Mouse (Mus musculus): ENCODE measurements at regions not wholly inside any gene's neighbourhood (a gene's known extent, or its start where the extent isn't known, plus 50 kb on each side); places are given as distances from the start of the nearest gene placed in this dataset.

DNA sequence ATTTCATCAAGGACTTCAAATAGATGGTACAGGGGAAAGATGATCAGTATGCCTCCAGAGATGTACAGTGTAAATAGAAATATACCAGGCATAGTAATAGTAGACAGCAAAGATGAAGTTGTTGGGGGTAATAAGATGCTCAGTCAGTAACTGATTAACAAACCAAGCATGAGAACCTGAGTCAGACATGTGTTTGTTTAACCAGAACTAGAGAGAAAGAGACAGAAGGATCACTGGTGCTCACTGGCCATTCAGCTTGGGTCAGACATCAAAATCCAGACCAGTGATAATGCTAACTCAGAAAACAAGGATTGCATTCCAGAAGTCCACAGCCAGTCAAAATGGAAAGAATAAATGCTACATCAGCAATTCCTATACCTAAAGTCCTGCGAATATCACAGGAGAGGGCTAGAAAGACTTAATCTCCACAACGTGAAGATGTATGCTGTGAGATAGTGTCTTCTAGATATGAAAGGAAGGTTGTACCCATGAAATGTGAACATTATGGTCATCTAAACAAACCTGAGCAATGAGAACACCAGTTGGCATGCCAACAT is 320.6 kb upstream of the Gm10306 start:
- TF ChIP-seq POLR2A (IDR thresholded peaks at IDR 0.05; ENCODE audit: borderline replicate concordance, low read depth, low read length) (no peak), CTCF (IDR thresholded peaks at IDR 0.05; ENCODE audit: low read depth, low read length) (no peak)
